ENCODE assay signal across 10 mouse cellular contexts in the genomic region with DNA sequence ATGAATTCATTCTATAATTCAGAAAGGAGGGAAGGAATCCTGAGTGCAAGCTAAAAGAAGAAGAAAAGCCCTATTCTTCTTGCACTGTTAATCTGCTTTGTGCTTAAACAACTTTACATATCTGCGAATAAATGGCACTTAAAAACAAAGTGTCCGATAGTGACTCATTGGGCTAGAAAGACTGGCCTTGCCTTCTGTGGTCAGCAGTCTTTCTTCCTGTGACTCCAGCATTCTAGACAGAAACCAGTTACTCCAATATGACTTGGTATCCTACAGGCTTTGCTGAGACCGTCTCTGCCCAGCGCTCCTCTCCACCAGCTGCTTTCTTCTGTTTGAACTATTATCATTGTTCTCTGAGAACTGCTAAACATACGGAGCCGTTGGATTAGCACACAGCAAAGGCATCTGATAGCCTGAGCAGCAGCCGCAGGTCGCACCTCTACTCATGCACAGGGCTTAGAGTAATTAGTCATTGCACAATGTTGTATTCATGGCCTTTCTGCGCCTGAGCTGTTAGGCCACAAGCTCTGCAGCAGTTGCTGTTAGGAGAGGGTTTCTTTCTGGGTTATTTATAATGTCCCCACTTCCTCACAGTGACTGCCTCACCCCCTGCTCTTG. TPM values are rescaled to one million over a fixed set of nuclear protein-coding genes. Genes with fewer than 3 reads are reported as not detected.
DNase-seq lines count a peak whose midpoint lies in the region; ATAC-seq and TF ChIP-seq lines count a peak whose summit lies in the region.
"Had no signal": no experiment of that assay in that cellular context is flagged by ENCODE, and none has a peak within 500 bp of the region (broad histone marks: within the 10 kb centered on the region; RNA-seq: fewer than 3 reads in every experiment).

No protein-coding gene starts in this region.

- no peaks in the 10 kb centered on the region for H3K9me3 ChIP-seq in lung, embryonic 14.5 days (ENCODE audit: low read depth, low read length)
- no peaks in the 10 kb centered on the region for H3K9me3 ChIP-seq in liver, embryonic 13.5 days (replicated peaks)
- H3K9me3 ChIP-seq in stomach, embryonic 14.5 days (ENCODE audit: control insufficient read depth, low read depth, low read length), result no peaks in the 10 kb centered on the region
- no peaks in the 10 kb centered on the region for H3K9me3 ChIP-seq in forebrain, embryonic 14.5 days (replicated peaks; ENCODE audit: control insufficient read depth, low read length)
- H3K9me3 ChIP-seq: neural tube, embryonic 13.5 days had no signal

- H3K4me2 ChIP-seq in lung, embryonic 14.5 days, result no peak overlapping the region
- H3K4me2 ChIP-seq in liver, embryonic 13.5 days, result no peak overlapping the region
- no peak overlapping the region for H3K4me2 ChIP-seq in stomach, embryonic 14.5 days (replicated peaks; ENCODE audit: low read depth, low read length)
- H3K4me2 ChIP-seq in forebrain, embryonic 14.5 days (ENCODE audit: low read length), result no peak overlapping the region
- H3K4me2 ChIP-seq: hindbrain, embryonic 14.5 days; neural tube, embryonic 13.5 days had no signal

- no peak for TF ChIP-seq CTCF in lung, embryonic 14.5 days (IDR thresholded peaks at IDR 0.05; ENCODE audit: low read depth)
- no peak for TF ChIP-seq CTCF in lung, adult 2 months (IDR thresholded peaks at IDR 0.05; ENCODE audit: insufficient read depth, low read length)
- no peak for TF ChIP-seq CTCF in bone marrow, adult 2 months (IDR thresholded peaks at IDR 0.05; ENCODE audit: control insufficient read depth, insufficient read depth, low read length)

- ATAC-seq in lung, embryonic 14.5 days (ENCODE audit: insufficient read depth), result 0 out of 2 replicates have a peak, but pooled peaks have one; percentile 47
- ATAC-seq in liver, embryonic 13.5 days (ENCODE audit: low read depth), result peak; percentile 50
- ATAC-seq in stomach, embryonic 14.5 days (ENCODE audit: insufficient number of reproducible peaks, insufficient read depth, low FRiP score, low read depth), result peak; percentile 66; the same call in 1 of the 2 replicates
- ATAC-seq in forebrain, embryonic 14.5 days, result no peak

- H3K27me3 ChIP-seq in lung, embryonic 14.5 days (ENCODE audit: insufficient read depth, low read length), result no peaks in the 10 kb centered on the region
- no peaks in the 10 kb centered on the region for H3K27me3 ChIP-seq in liver, embryonic 13.5 days
- H3K27me3 ChIP-seq in stomach, embryonic 14.5 days (ENCODE audit: control insufficient read depth, insufficient read depth, low read length), result no peaks in the 10 kb centered on the region
- H3K27me3 ChIP-seq in forebrain, embryonic 14.5 days (replicated peaks; ENCODE audit: control insufficient read depth, insufficient read depth, low read length), result no peaks in the 10 kb centered on the region
- H3K27me3 ChIP-seq: neural tube, embryonic 13.5 days had no signal

- 0 out of 2 replicates have a peak, but pooled peaks cover 2% of the 10 kb centered on the region for H3K36me3 ChIP-seq in lung, embryonic 14.5 days (ENCODE audit: insufficient read depth)
- H3K36me3 ChIP-seq in liver, embryonic 13.5 days, result no peaks in the 10 kb centered on the region
- H3K36me3 ChIP-seq in stomach, embryonic 14.5 days (ENCODE audit: control insufficient read depth, insufficient read depth, low read length), result no peaks in the 10 kb centered on the region
- no peaks in the 10 kb centered on the region for H3K36me3 ChIP-seq in forebrain, embryonic 14.5 days (ENCODE audit: control insufficient read depth, insufficient read depth, low read length)
- H3K36me3 ChIP-seq: neural tube, embryonic 13.5 days had no signal

- H3K4me3 ChIP-seq in lung, embryonic 14.5 days (ENCODE audit: low read depth, low read length), result no peak overlapping the region
- no peak overlapping the region for H3K4me3 ChIP-seq in lung, adult 2 months (replicated peaks; ENCODE audit: extremely low read depth, low read depth, low read length)
- H3K4me3 ChIP-seq in bone marrow, adult 2 months (replicated peaks; ENCODE audit: control insufficient read depth, low read depth, low read length), result no peak overlapping the region
- no peak overlapping the region for H3K4me3 ChIP-seq in liver, embryonic 13.5 days (replicated peaks)
- no peak overlapping the region for H3K4me3 ChIP-seq in stomach, embryonic 14.5 days (ENCODE audit: low read depth, low read length)
- H3K4me3 ChIP-seq in forebrain, embryonic 14.5 days (ENCODE audit: low read depth, low read length), result no peak overlapping the region
- H3K4me3 ChIP-seq: neural tube, embryonic 13.5 days had no signal

- 0 out of 2 replicates have a peak overlapping the region, but pooled peaks have one; percentile 4 for H3K27ac ChIP-seq in lung, embryonic 14.5 days (ENCODE audit: low read depth)
- H3K27ac ChIP-seq in bone marrow, adult 2 months (ENCODE audit: control insufficient read depth, insufficient read depth, low read depth, low read length, poor library complexity), result peak overlapping the region; percentile 56; the same call in 1 of the 2 replicates
- H3K27ac ChIP-seq in liver, embryonic 13.5 days, result peak overlapping the region; percentile 30; the same call in 1 of the 2 replicates
- peak overlapping the region; percentile 57; the same call in 1 of the 2 replicates for H3K27ac ChIP-seq in stomach, embryonic 14.5 days (ENCODE audit: low read length)
- no peak overlapping the region for H3K27ac ChIP-seq in forebrain, embryonic 14.5 days (ENCODE audit: low read depth, low read length)
- H3K27ac ChIP-seq: hindbrain, embryonic 14.5 days; neural tube, embryonic 13.5 days had no signal

- peak; percentile 24 for DNase-seq in lung, embryonic 14.5 days
- no peak for DNase-seq in lung, adult 2 months
- DNase-seq in liver, embryonic 13.5 days, result no peak
- no peak for DNase-seq in forebrain, embryonic 14.5 days (ENCODE audit: low spot score)
- no peak for DNase-seq in gastrocnemius, postnatal 25 days
- DNase-seq: forebrain, postnatal 0 days had no signal

- 0 out of 2 replicates have a peak, but pooled peaks cover 6% of the 10 kb centered on the region for H3K4me1 ChIP-seq in lung, embryonic 14.5 days (ENCODE audit: insufficient read depth)
- H3K4me1 ChIP-seq in lung, adult 2 months (ENCODE audit: control insufficient read depth, insufficient read depth, low read length), result no peaks in the 10 kb centered on the region
- H3K4me1 ChIP-seq in bone marrow, adult 2 months (ENCODE audit: control insufficient read depth, insufficient read depth, low read length), result peaks cover 4% of the 10 kb centered on the region; the same call in 1 of the 2 replicates
- peaks cover 9% of the 10 kb centered on the region for H3K4me1 ChIP-seq in liver, embryonic 13.5 days (replicated peaks)
- peaks cover 21% of the 10 kb centered on the region; the same call in 1 of the 2 replicates for H3K4me1 ChIP-seq in stomach, embryonic 14.5 days (ENCODE audit: control insufficient read depth, insufficient read depth, low read length)
- no peaks in the 10 kb centered on the region for H3K4me1 ChIP-seq in forebrain, embryonic 14.5 days (ENCODE audit: control insufficient read depth, insufficient read depth, low read length)

- TF ChIP-seq POLR2A in lung, adult 2 months (IDR thresholded peaks at IDR 0.05; ENCODE audit: borderline replicate concordance, extremely low read depth, low read depth, low read length), result no peak
- no peak; the same call in 1 of the 2 replicates for TF ChIP-seq POLR2A in bone marrow, adult 2 months (IDR thresholded peaks at IDR 0.05; ENCODE audit: borderline replicate concordance, control insufficient read depth, low read depth, low read length)

- no peak overlapping the region for H3K9ac ChIP-seq in lung, embryonic 14.5 days
- H3K9ac ChIP-seq in liver, embryonic 13.5 days, result no peak overlapping the region
- no peak overlapping the region for H3K9ac ChIP-seq in stomach, embryonic 14.5 days (replicated peaks; ENCODE audit: low read depth, low read length)
- H3K9ac ChIP-seq in forebrain, embryonic 14.5 days (ENCODE audit: low read length), result no peak overlapping the region
- H3K9ac ChIP-seq: forebrain, postnatal 0 days; hindbrain, embryonic 14.5 days; neural tube, embryonic 13.5 days had no signal

- 39% methylated on average over 9 of the region's 9 CpGs for WGBS in lung, embryonic 14.5 days
- 50% methylated on average over 9 of the region's 9 CpGs for WGBS in lung, adult 2 months
- 15% methylated on average over 9 of the region's 9 CpGs for WGBS in bone marrow, adult 2 months
- WGBS in liver, embryonic 13.5 days (ENCODE audit: insufficient replicate concordance), result 39% methylated on average over 9 of the region's 9 CpGs
- WGBS in stomach, embryonic 14.5 days, result 38% methylated on average over 9 of the region's 9 CpGs
- WGBS in forebrain, embryonic 14.5 days, result 25% methylated on average over 9 of the region's 9 CpGs

RNA-seq across cellular contexts. Expression of gene Mrpl33, which starts 40.0 kb away (rescaled TPM):
- 272 and 281 TPM in 2 replicates for polyA plus RNA-seq in lung, embryonic 14.5 days (2014; fragmentation: Nextera tagmentation; extraction: Ambion mirVana)
- polyA plus RNA-seq in lung, adult 2 months (2012; rRNA removed), result 15.9 and 19.5 TPM in 2 replicates
- 89.1 and 162 TPM in 2 replicates for polyA plus RNA-seq in bone marrow, adult 2 months (2011; ENCODE audit: insufficient read depth, insufficient read length, low replicate concordance, missing spikeins)
- 240 and 241 TPM in 2 replicates for polyA plus RNA-seq in liver, embryonic 13.5 days (2015; fragmentation: Nextera tagmentation; extraction: Ambion mirVana)
- 301 and 326 TPM in 2 replicates for polyA plus RNA-seq in stomach, embryonic 14.5 days (2014; fragmentation: Nextera tagmentation; extraction: Ambion mirVana)
- 202 and 241 TPM in 2 replicates for polyA plus RNA-seq in forebrain, embryonic 14.5 days (2014; fragmentation: Nextera tagmentation; extraction: Ambion mirVana)
- total RNA-seq in gastrocnemius, postnatal 25 days (2021), result 100 to 1,000 TPM; 244 to 251 TPM
